Mouse (Mus musculus) midbrain, embryonic 14.5 days (tissue): ENCODE results near the gene Armc9. TPM values are rescaled to one million over a fixed set of nuclear protein-coding genes. Genes with fewer than 3 reads are reported as not detected.
A peak's percentile ranks its signal among the peaks of the same experiment; 100 is the strongest.

Source experiments
- ATAC-seq: fragments of 200-750 bp; cut with Nextera tagmentation; 2 replicates; pipeline ENCODE4 v1.8.0; 2017; ENCODE audit warnings: moderate number of reproducible peaks, moderate library complexity; ENCODE audit not compliant: low FRiP score, low TSS enrichment
- DNase-seq: peaks from one replicate; pipeline ENCODE4 v3.0.0-alpha.2; 2015
- H3K27ac ChIP-seq: fragments of 300-500 bp; sonication (generic); replicated peaks from 2 replicates; pipeline ENCODE4 v1.5.1; 2014; ENCODE audit warnings: mild to moderate bottlenecking, low read depth, low read length, moderate library complexity
- H3K27me3 ChIP-seq: fragments of 300-500 bp; sonication (generic); 2 replicates; pipeline ENCODE4 v1.6.1; 2014; ENCODE audit warnings: low read length, control low read depth, mixed read lengths; ENCODE audit not compliant: control insufficient read depth, insufficient read depth
- H3K36me3 ChIP-seq: fragments of 300-500 bp; sonication (generic); 2 replicates; pipeline ENCODE4 v1.6.1; 2014; ENCODE audit warnings: low read length, control low read depth; ENCODE audit not compliant: control insufficient read depth, insufficient read depth
- H3K4me1 ChIP-seq: fragments of 300-500 bp; sonication (generic); 2 replicates; pipeline ENCODE4 v1.6.1; 2014; ENCODE audit warnings: mild to moderate bottlenecking, antibody characterized with exemption, low read length, control low read depth; ENCODE audit not compliant: control insufficient read depth, insufficient read depth
- H3K4me2 ChIP-seq: fragments of 300-500 bp; sonication (generic); 2 replicates; pipeline ENCODE4 v1.6.1; 2014; ENCODE audit warnings: mild to moderate bottlenecking, low read length, moderate library complexity
- H3K4me3 ChIP-seq: fragments of 300-500 bp; sonication (generic); replicated peaks from 2 replicates; pipeline ENCODE4 v1.5.1; 2014; ENCODE audit warnings: low read depth, low read length
- H3K9ac ChIP-seq: fragments of 300-500 bp; sonication (generic); replicated peaks from 2 replicates; pipeline ENCODE4 v1.6.1; 2014; ENCODE audit warnings: mild to moderate bottlenecking, low read length, moderate library complexity
- H3K9me3 ChIP-seq: fragments of 300-500 bp; sonication (generic); 2 replicates; pipeline ENCODE4 v1.6.1; 2016; ENCODE audit warnings: low read length, control low read depth, mixed read lengths; ENCODE audit not compliant: control insufficient read depth
- WGBS: fragments of 180-500 bp; shearing (Covaris S2); extraction: QIAGEN DNeasy Blood & Tissue Kit; methylation state at CpG from one replicate; pipeline ENCODE4 v1.1.7; 2014; 5-methylcytosine and 5-hydroxymethylcytosine counted together
- polyA plus RNA-seq: library from polyadenylated mRNA; unstranded; fragments of >200 nt; fragmentation: Nextera tagmentation; extraction: Ambion mirVana; gene quantifications from 2 replicates; pipeline ENCODE4 v1.2.1, GENCODE M21; 2014

Armc9 gene
- polyA plus RNA-seq, 1 experiment from 2014 or later: 37.8 TPM

- Histone ChIP-seq H3K4me2 (no peak overlapping the region), H3K36me3 (no peaks in the 10 kb centered on the region), H3K27ac (no peak overlapping the region), H3K4me1 (no peaks in the 10 kb centered on the region), H3K4me3 (no peak overlapping the region), H3K9ac (no peak overlapping the region), H3K27me3 (no peaks in the 10 kb centered on the region), H3K9me3 (no peaks in the 10 kb centered on the region)
- 46% methylated on average over 6 of the region's 6 CpGs for WGBS
- DNase-seq (peak; percentile 52), ATAC-seq (no peak)
These were observed 70.6 kb downstream of the Armc9 start for GRCm38 (mm10) chr1:86225195-86225594.

- Histone ChIP-seq H3K4me3 (no peak overlapping the region), H3K9ac (no peak overlapping the region), H3K4me1 (no peaks in the 10 kb centered on the region), H3K9me3 (no peaks in the 10 kb centered on the region), H3K36me3 (no peaks in the 10 kb centered on the region), H3K4me2 (no peak overlapping the region), H3K27me3 (no peaks in the 10 kb centered on the region), H3K27ac (no peak overlapping the region)
- WGBS: 96% methylated on average over 8 of the region's 8 CpGs
- ATAC-seq (no peak), DNase-seq (no peak)
These were observed 74.1 kb downstream of the Armc9 start for GRCm38 (mm10) chr1:86228653-86229052.

GRCm38 (mm10) chr1:86229184-86229829 lies 74.7 kb downstream of the Armc9 start:
- 94% methylated on average over 9 of the region's 9 CpGs for WGBS

GRCm38 (mm10) chr1:86232631-86233030 lies 78.1 kb downstream of the Armc9 start:
- DNase-seq: no peak
- no peak overlapping the region for H3K4me2 ChIP-seq
- WGBS: 88% methylated on average over 5 of the region's 5 CpGs
- no peaks in the 10 kb centered on the region for H3K27me3 ChIP-seq
- no peak overlapping the region for H3K27ac ChIP-seq
- no peaks in the 10 kb centered on the region for H3K4me1 ChIP-seq
- H3K4me3 ChIP-seq: no peak overlapping the region
- H3K9ac ChIP-seq: no peak overlapping the region
- ATAC-seq: no peak
- H3K36me3 ChIP-seq: no peaks in the 10 kb centered on the region
- H3K9me3 ChIP-seq: no peaks in the 10 kb centered on the region

More at GRCm38 (mm10) chr1:86229184-86229829, 74.7 kb downstream of the Armc9 start:
- H3K4me1 ChIP-seq: no peaks in the 10 kb centered on the region
- H3K4me3 ChIP-seq: no peak overlapping the region
- H3K9ac ChIP-seq: no peak overlapping the region
- DNase-seq (no peak), ATAC-seq (no peak)
- H3K27me3 ChIP-seq: no peaks in the 10 kb centered on the region
- H3K27ac ChIP-seq: no peak overlapping the region
- no peak overlapping the region for H3K4me2 ChIP-seq
- no peaks in the 10 kb centered on the region for H3K36me3 ChIP-seq
- no peaks in the 10 kb centered on the region for H3K9me3 ChIP-seq

GRCm38 (mm10) chr1:86233808-86234207 lies 79.2 kb downstream of the Armc9 start:
- Histone ChIP-seq H3K36me3 (no peaks in the 10 kb centered on the region), H3K9ac (no peak overlapping the region), H3K27me3 (no peaks in the 10 kb centered on the region), H3K9me3 (no peaks in the 10 kb centered on the region), H3K4me3 (no peak overlapping the region), H3K4me1 (no peaks in the 10 kb centered on the region), H3K4me2 (no peak overlapping the region), H3K27ac (no peak overlapping the region)
- DNase-seq (no peak), ATAC-seq (no peak)
- 77% methylated on average over 4 of the region's 4 CpGs for whole genome bisulfite sequencing

GRCm38 (mm10) chr1:86235118-86235517 lies 80.5 kb downstream of the Armc9 start:
- Histone ChIP-seq H3K4me1 (no peaks in the 10 kb centered on the region), H3K4me3 (no peak overlapping the region), H3K27ac (no peak overlapping the region), H3K9ac (no peak overlapping the region), H3K27me3 (no peaks in the 10 kb centered on the region), H3K9me3 (no peaks in the 10 kb centered on the region), H3K36me3 (no peaks in the 10 kb centered on the region), H3K4me2 (no peak overlapping the region)
- no peak for ATAC-seq
- no peak for DNase-seq
- 95% methylated on average over 10 of the region's 10 CpGs for WGBS

- Histone ChIP-seq H3K27me3 (no peaks in the 10 kb centered on the region), H3K4me3 (no peak overlapping the region), H3K27ac (no peak overlapping the region), H3K9me3 (no peaks in the 10 kb centered on the region), H3K9ac (no peak overlapping the region), H3K36me3 (no peaks in the 10 kb centered on the region), H3K4me2 (no peak overlapping the region), H3K4me1 (no peaks in the 10 kb centered on the region)
- 77% methylated on average over 10 of the region's 10 CpGs for WGBS
- DNase-seq: no peak
- no peak for ATAC-seq
These were observed 81.9 kb downstream of the Armc9 start for GRCm38 (mm10) chr1:86236442-86236841.

- H3K36me3 ChIP-seq: no peaks in the 10 kb centered on the region
- no peaks in the 10 kb centered on the region for H3K9me3 ChIP-seq
- H3K4me2 ChIP-seq: no peak overlapping the region
- 85% methylated on average over 8 of the region's 8 CpGs for WGBS
- no peaks in the 10 kb centered on the region for H3K27me3 ChIP-seq
- no peak for DNase-seq
- H3K4me1 ChIP-seq: no peaks in the 10 kb centered on the region
- no peak overlapping the region for H3K4me3 ChIP-seq
- H3K27ac ChIP-seq: no peak overlapping the region
- no peak for ATAC-seq
- H3K9ac ChIP-seq: no peak overlapping the region
These were observed 84.4 kb downstream of the Armc9 start for GRCm38 (mm10) chr1:86239010-86239409.

GRCm38 (mm10) chr1:86239871-86240270 lies 85.3 kb downstream of the Armc9 start:
- Histone ChIP-seq H3K9ac (no peak overlapping the region), H3K27me3 (no peaks in the 10 kb centered on the region), H3K4me1 (no peaks in the 10 kb centered on the region), H3K27ac (no peak overlapping the region), H3K9me3 (no peaks in the 10 kb centered on the region), H3K36me3 (peaks cover 4% of the 10 kb centered on the region), H3K4me2 (no peak overlapping the region), H3K4me3 (no peak overlapping the region)
- ATAC-seq (no peak), DNase-seq (no peak)
- 87% methylated on average over 6 of the region's 6 CpGs for WGBS
